Mouse (Mus musculus) midbrain, embryonic 10.5 days (tissue): ENCODE measurements around the gene Ddx52. TPM values are rescaled to one million over a fixed set of nuclear protein-coding genes. Genes with fewer than 3 reads are reported as not detected.

Experiments used
- DNase-seq: peaks from one replicate; pipeline ENCODE4 v3.0.0-alpha.2; 2017; ENCODE audit warnings: low spot score
- H3K27ac ChIP-seq: fragments of 300-500 bp; sonication (generic); replicated peaks from 2 replicates; pipeline ENCODE4 v1.5.1; 2016; ENCODE audit warnings: mild to moderate bottlenecking
- H3K27me3 ChIP-seq: fragments of 300-500 bp; sonication (generic); 2 replicates; pipeline ENCODE4 v1.6.1; 2016; ENCODE audit warnings: low read depth, mild to moderate bottlenecking; ENCODE audit not compliant: poor library complexity, severe bottlenecking
- H3K36me3 ChIP-seq: fragments of 300-500 bp; sonication (generic); 2 replicates; pipeline ENCODE4 v1.6.1; 2016; ENCODE audit warnings: mild to moderate bottlenecking, moderate library complexity
- H3K4me1 ChIP-seq: fragments of 300-500 bp; sonication (generic); 2 replicates; pipeline ENCODE4 v1.6.1; 2016
- H3K4me3 ChIP-seq: fragments of 300-500 bp; sonication (generic); 2 replicates; pipeline ENCODE4 v1.5.1; 2016; ENCODE audit warnings: mild to moderate bottlenecking, moderate library complexity
- H3K9me3 ChIP-seq: fragments of 300-500 bp; sonication (generic); replicated peaks from 2 replicates; pipeline ENCODE4 v1.6.1; 2016; ENCODE audit warnings: mild to moderate bottlenecking
- WGBS: fragments of 180-500 bp; shearing (Covaris S2); methylation state at CpG from one replicate; pipeline ENCODE4 v1.1.7; 2016; 5-methylcytosine and 5-hydroxymethylcytosine counted together
- polyA plus RNA-seq: library from polyadenylated mRNA; unstranded; fragments of >200 nt; fragmentation: Nextera tagmentation; extraction: Ambion mirVana; gene quantifications from 2 replicates; pipeline ENCODE4 v1.2.1, GENCODE M21; 2016

Gene Ddx52
- polyA plus RNA-seq, 1 experiment from 2014 or later: 46.1 TPM

- H3K36me3 ChIP-seq: peaks cover 87% of the 10 kb centered on the region
- 93% methylated on average over 13 of the region's 13 CpGs for WGBS
- no peak overlapping the region for H3K4me3 ChIP-seq
Observed at GRCm38 (mm10) chr11:83976236-83976977, 34.5 kb downstream of the Ddx52 start.

GRCm38 (mm10) chr11:83977810-83978209, 35.9 kb downstream of the Ddx52 start:
- H3K4me1 ChIP-seq: peaks cover 12% of the 10 kb centered on the region; the same call in 1 of the 2 replicates
- H3K4me3 ChIP-seq: no peak overlapping the region
- 87% methylated on average over 2 of the region's 2 CpGs for WGBS
- DNase-seq: no peak
- no peaks in the 10 kb centered on the region for H3K9me3 ChIP-seq
- H3K36me3 ChIP-seq: peaks cover 86% of the 10 kb centered on the region
- H3K27me3 ChIP-seq: no peaks in the 10 kb centered on the region
- no peak overlapping the region for H3K27ac ChIP-seq

More at GRCm38 (mm10) chr11:83976236-83976977, 34.5 kb downstream of the Ddx52 start:
- Histone ChIP-seq H3K4me1 (peaks cover 12% of the 10 kb centered on the region; the same call in 1 of the 2 replicates), H3K9me3 (no peaks in the 10 kb centered on the region), H3K27ac (no peak overlapping the region), H3K27me3 (no peaks in the 10 kb centered on the region)
- DNase-seq: no peak

GRCm38 (mm10) chr11:83979992-83980391, 38.1 kb downstream of the Ddx52 start:
- Histone ChIP-seq H3K27me3 (no peaks in the 10 kb centered on the region), H3K9me3 (no peaks in the 10 kb centered on the region), H3K27ac (no peak overlapping the region), H3K4me1 (0 out of 2 replicates have a peak, but pooled peaks cover under 1% of the 10 kb centered on the region), H3K36me3 (peaks cover 90% of the 10 kb centered on the region), H3K4me3 (no peak overlapping the region)
- 92% methylated on average over 6 of the region's 6 CpGs for WGBS
- no peak for DNase-seq

- Histone ChIP-seq H3K4me3 (no peak overlapping the region), H3K27ac (no peak overlapping the region), H3K27me3 (no peaks in the 10 kb centered on the region), H3K36me3 (peaks cover 96% of the 10 kb centered on the region), H3K4me1 (no peaks in the 10 kb centered on the region), H3K9me3 (no peaks in the 10 kb centered on the region)
- WGBS: 88% methylated on average over 10 of the region's 10 CpGs
- DNase-seq: no peak
Observed at GRCm38 (mm10) chr11:83981338-83981737, 39.5 kb downstream of the Ddx52 start.

- H3K36me3 ChIP-seq: peaks cover 99% of the 10 kb centered on the region
- 86% methylated on average over 4 of the region's 4 CpGs for WGBS
- H3K27me3 ChIP-seq: no peaks in the 10 kb centered on the region
- H3K9me3 ChIP-seq: no peaks in the 10 kb centered on the region
- H3K27ac ChIP-seq: no peak overlapping the region
- H3K4me1 ChIP-seq: no peaks in the 10 kb centered on the region
- H3K4me3 ChIP-seq: no peak overlapping the region
- no peak for DNase-seq
Observed at GRCm38 (mm10) chr11:83991701-83992100, 49.8 kb downstream of the Ddx52 start.

- no peaks in the 10 kb centered on the region for H3K4me1 ChIP-seq
- 89% methylated on average over 2 of the region's 2 CpGs for WGBS
- no peak overlapping the region for H3K4me3 ChIP-seq
- peaks cover 100% of the 10 kb centered on the region for H3K36me3 ChIP-seq
- DNase-seq: no peak
- no peaks in the 10 kb centered on the region for H3K9me3 ChIP-seq
- no peaks in the 10 kb centered on the region for H3K27me3 ChIP-seq
- no peak overlapping the region for H3K27ac ChIP-seq
Observed at GRCm38 (mm10) chr11:83993428-83993827, 51.6 kb downstream of the Ddx52 start.

- Histone ChIP-seq H3K27me3 (no peaks in the 10 kb centered on the region), H3K9me3 (no peaks in the 10 kb centered on the region), H3K4me3 (no peak overlapping the region), H3K4me1 (no peaks in the 10 kb centered on the region), H3K36me3 (peaks cover 100% of the 10 kb centered on the region), H3K27ac (no peak overlapping the region)
- DNase-seq: no peak
- 85% methylated on average over 3 of the region's 3 CpGs for WGBS
Observed at GRCm38 (mm10) chr11:83994481-83994880, 52.6 kb downstream of the Ddx52 start.

GRCm38 (mm10) chr11:83995535-83995950, 53.7 kb downstream of the Ddx52 start:
- Histone ChIP-seq H3K9me3 (no peaks in the 10 kb centered on the region), H3K4me3 (no peak overlapping the region), H3K27me3 (no peaks in the 10 kb centered on the region), H3K36me3 (peaks cover 100% of the 10 kb centered on the region), H3K4me1 (no peaks in the 10 kb centered on the region), H3K27ac (no peak overlapping the region)
- 96% methylated on average over 2 of the region's 2 CpGs for WGBS
- DNase-seq: no peak

- no peak overlapping the region for H3K27ac ChIP-seq
- DNase-seq: no peak
- 91% methylated on average over 5 of the region's 5 CpGs for WGBS
- H3K27me3 ChIP-seq: no peaks in the 10 kb centered on the region
- no peak overlapping the region for H3K4me3 ChIP-seq
- H3K9me3 ChIP-seq: no peaks in the 10 kb centered on the region
- no peaks in the 10 kb centered on the region for H3K4me1 ChIP-seq
- H3K36me3 ChIP-seq: peaks cover 100% of the 10 kb centered on the region
Observed at GRCm38 (mm10) chr11:83997171-83997868, 55.5 kb downstream of the Ddx52 start.

- Histone ChIP-seq H3K36me3 (peaks cover 100% of the 10 kb centered on the region), H3K4me1 (no peaks in the 10 kb centered on the region), H3K27me3 (no peaks in the 10 kb centered on the region), H3K4me3 (no peak overlapping the region), H3K27ac (no peak overlapping the region), H3K9me3 (no peaks in the 10 kb centered on the region)
- no peak for DNase-seq
- 96% methylated on average over 3 of the region's 3 CpGs for WGBS
Observed at GRCm38 (mm10) chr11:83998993-83999392, 57.1 kb downstream of the Ddx52 start.

GRCm38 (mm10) chr11:83999411-83999915, 57.6 kb downstream of the Ddx52 start:
- DNase-seq: no peak
- 91% methylated on average over 4 of the region's 4 CpGs for WGBS
- H3K4me3 ChIP-seq: no peak overlapping the region
- peaks cover 100% of the 10 kb centered on the region for H3K36me3 ChIP-seq
- no peaks in the 10 kb centered on the region for H3K4me1 ChIP-seq
- no peaks in the 10 kb centered on the region for H3K27me3 ChIP-seq
- no peaks in the 10 kb centered on the region for H3K9me3 ChIP-seq
- H3K27ac ChIP-seq: no peak overlapping the region

GRCm38 (mm10) chr11:84001257-84001656, 59.4 kb downstream of the Ddx52 start:
- no peak overlapping the region for H3K27ac ChIP-seq
- no peaks in the 10 kb centered on the region for H3K9me3 ChIP-seq
- no peaks in the 10 kb centered on the region for H3K4me1 ChIP-seq
- H3K4me3 ChIP-seq: no peak overlapping the region
- peaks cover 98% of the 10 kb centered on the region for H3K36me3 ChIP-seq
- H3K27me3 ChIP-seq: no peaks in the 10 kb centered on the region
- 90% methylated on average over 3 of the region's 3 CpGs for WGBS
- DNase-seq: no peak

- Histone ChIP-seq H3K4me3 (no peak overlapping the region), H3K9me3 (no peaks in the 10 kb centered on the region), H3K4me1 (no peaks in the 10 kb centered on the region), H3K27me3 (peaks cover 4% of the 10 kb centered on the region; the same call in 1 of the 2 replicates), H3K27ac (no peak overlapping the region), H3K36me3 (peaks cover 88% of the 10 kb centered on the region)
- 95% methylated on average over 6 of the region's 6 CpGs for WGBS
- no peak for DNase-seq
Observed at GRCm38 (mm10) chr11:84003986-84004385, 62.1 kb downstream of the Ddx52 start.
